Comparison of ENCODE assay signal across 33 mouse cellular contexts in the genomic region with DNA sequence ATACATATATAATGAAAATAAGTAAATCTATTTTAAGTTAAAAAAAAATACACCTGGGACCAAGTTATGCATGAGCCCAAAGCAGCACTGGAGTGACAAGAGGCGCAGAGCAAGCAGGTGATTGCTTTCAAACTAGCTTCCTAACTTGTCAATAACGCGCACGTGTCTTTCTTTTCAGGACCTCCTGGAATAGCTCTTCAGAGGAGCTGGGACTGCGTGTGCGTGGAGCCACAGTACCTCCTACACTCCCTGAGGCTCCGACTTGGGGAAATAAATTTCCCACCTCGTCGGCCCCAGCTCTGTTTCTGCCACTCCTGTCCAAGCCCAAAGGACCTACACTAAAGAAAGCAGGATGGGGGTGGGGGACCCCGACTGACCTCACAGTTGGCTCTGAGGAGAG. TPM values are rescaled to one million over a fixed set of nuclear protein-coding genes. Genes with fewer than 3 reads are reported as not detected.
"Had no signal": no experiment of that assay in that cellular context is flagged by ENCODE, and none has a peak within 500 bp of the region (broad histone marks: within the 10 kb centered on the region; RNA-seq: fewer than 3 reads in every experiment).

No protein-coding gene starts in this region.

- H3K4me3 ChIP-seq: gastrocnemius, adult 2 months; heart, embryonic 10.5 days; heart, embryonic 12.5 days; hindbrain, embryonic 10.5 days; hindbrain, embryonic 12.5 days; kidney, embryonic 15.5 days; limb, embryonic 13.5 days; limb, embryonic 15.5 days; liver, embryonic 12.5 days had no signal

- H3K27me3 ChIP-seq: heart, embryonic 12.5 days; hindbrain, embryonic 12.5 days; kidney, embryonic 15.5 days; limb, embryonic 13.5 days; limb, embryonic 15.5 days; liver, embryonic 12.5 days had no signal

- ATAC-seq: hindbrain, embryonic 16.5 days; intestine, embryonic 16.5 days; liver, embryonic 12.5 days had no signal

- H3K27ac ChIP-seq: gastrocnemius, adult 2 months; heart, embryonic 10.5 days; hindbrain, embryonic 10.5 days; hindbrain, embryonic 12.5 days; hindbrain, embryonic 14.5 days; kidney, embryonic 15.5 days; kidney, postnatal 0 days; limb, embryonic 13.5 days; limb, embryonic 15.5 days; liver, embryonic 12.5 days; liver, embryonic 14.5 days had no signal

- DNase-seq: gastrocnemius, adult 2 months; gastrocnemius, postnatal 10 days; gastrocnemius, postnatal 25 days; heart, adult 18-20 months; heart, postnatal 10 days; heart, postnatal 4 days; kidney, adult 11 months; kidney, adult 2 months; kidney, adult 9 months; kidney, postnatal 14 days; kidney, postnatal 36 days; layer of hippocampus, postnatal 36 days; left cerebral cortex, postnatal 4 days had no signal

- H3K4me2 ChIP-seq: heart, embryonic 12.5 days; hindbrain, embryonic 12.5 days; hindbrain, embryonic 14.5 days; kidney, embryonic 15.5 days; limb, embryonic 13.5 days; limb, embryonic 15.5 days; liver, embryonic 12.5 days had no signal

- H3K9me3 ChIP-seq: heart, embryonic 10.5 days; heart, embryonic 12.5 days; hindbrain, embryonic 10.5 days; hindbrain, embryonic 12.5 days; kidney, embryonic 15.5 days; limb, embryonic 13.5 days; limb, embryonic 15.5 days; liver, embryonic 12.5 days had no signal

- H3K9ac ChIP-seq: heart, embryonic 12.5 days; hindbrain, embryonic 12.5 days; hindbrain, embryonic 14.5 days; kidney, embryonic 15.5 days; limb, embryonic 13.5 days; limb, embryonic 15.5 days; liver, embryonic 12.5 days; liver, embryonic 14.5 days had no signal

RNA-seq across cellular contexts. Expression of a gene that starts 7.7 kb away (rescaled TPM):
- total RNA-seq: gastrocnemius, adult 2 months; gastrocnemius, postnatal 10 days; gastrocnemius, postnatal 25 days; gastrocnemius, postnatal 4 days; granulocyte monocyte progenitor cell, adult 5-6 weeks; left cerebral cortex, postnatal 10 days; liver, adult 2 months had no signal
- polyA plus RNA-seq: hindbrain, embryonic 10.5 days; hindbrain, embryonic 12.5 days; intestine, embryonic 14.5 days; intestine, embryonic 16.5 days; kidney, embryonic 15.5 days; kidney, postnatal 0 days; large intestine, adult 2 months; limb, embryonic 11.5 days; limb, embryonic 13.5 days; limb, embryonic 15.5 days; liver, adult 2 months had no signal

RNA-seq across cellular contexts. Expression of a gene that starts 26.6 kb away (rescaled TPM):
- total RNA-seq: gastrocnemius, adult 2 months; liver, adult 2 months had no signal
